9 mouse cellular contexts compared by ENCODE assay signal in the genomic region with DNA sequence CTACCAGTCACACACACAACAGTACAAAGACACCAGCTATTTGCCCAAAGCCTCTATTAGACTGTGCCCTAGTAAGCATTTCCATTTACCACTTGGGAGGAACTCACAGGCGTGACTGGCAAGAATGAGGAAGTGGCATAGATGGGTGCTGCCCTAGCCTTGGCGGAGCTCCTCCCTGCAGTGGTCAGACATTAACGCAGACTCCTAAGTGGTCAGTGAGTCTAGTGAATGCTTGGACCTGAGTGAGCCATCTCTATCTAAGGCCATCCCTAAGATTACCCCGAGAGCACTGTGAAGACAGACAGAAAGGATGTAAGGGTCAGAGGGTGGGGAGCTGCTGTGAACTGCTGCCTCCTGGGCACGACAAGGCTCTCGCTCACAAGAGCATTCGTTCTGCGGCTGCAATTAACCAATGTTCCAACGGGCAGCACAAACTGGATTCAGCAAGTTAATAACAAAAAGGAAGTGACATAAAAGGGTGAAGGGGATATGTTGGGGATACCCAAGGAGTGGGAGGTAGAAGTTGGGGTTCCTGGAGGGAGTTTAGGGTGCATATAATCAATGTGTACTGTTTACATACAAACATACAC.
DNase-seq lines count a peak whose midpoint lies in the region; TF ChIP-seq lines count a peak whose summit lies in the region.
"Had no signal": no experiment of that assay in that cellular context is flagged by ENCODE, and none has a peak within 500 bp of the region (broad histone marks: within the 10 kb centered on the region; RNA-seq: fewer than 3 reads in every experiment).

No protein-coding gene starts in this region.

- H3K27ac ChIP-seq in kidney, adult 2 months (ENCODE audit: insufficient read depth, low read depth, low read length): peak overlapping the region; percentile 6; the same call in 1 of the 2 replicates

- intact Hi-C loops in heart, postnatal 25 days (cut with DNase I): loop anchor here (5.0 to 10.0 kb wide), 2 partner anchors 49 to 207 kb away; partner anchors contain the start of gene Smim15

- DNase-seq in heart, adult 8-10 months (ENCODE audit: low spot score): peak; percentile 37
- no peak for DNase-seq in heart, postnatal 25 days (ENCODE audit: low spot score)
- DNase-seq in B cell, adult 2 months: peak; percentile 52 to 57
- DNase-seq in kidney, adult 2 months: peak; percentile 85
- peak; percentile 79 for DNase-seq in lung, postnatal 36 days
- no peak for DNase-seq in retina, postnatal 1 day
- no peak for DNase-seq in right cerebral cortex, postnatal 25 days
- no peak for DNase-seq in cerebellum, adult 9-11 months
- DNase-seq: adrenal gland, postnatal 10 days had no signal

- TF ChIP-seq CTCF in kidney, adult 2 months (conservative IDR thresholded peaks at IDR 0.05; ENCODE audit: insufficient read depth, insufficient read length, low read depth, low read length): no peak

- H3K27me3 ChIP-seq in kidney, adult 2 months (replicated peaks; ENCODE audit: control insufficient read depth, insufficient read depth, low read length): no peaks in the 10 kb centered on the region

- peak overlapping the region; percentile 5; the same call in 1 of the 2 replicates for H3K4me3 ChIP-seq in kidney, adult 2 months (ENCODE audit: insufficient read depth, low read depth, low read length)

- 15% methylated on average over 9 of the region's 9 CpGs for WGBS in kidney, adult 2 months

- H3K4me1 ChIP-seq in kidney, adult 2 months (ENCODE audit: control insufficient read depth, insufficient read depth, low read length): peaks cover 28% of the 10 kb centered on the region

- no peaks in the 10 kb centered on the region for H3K36me3 ChIP-seq in kidney, adult 2 months (ENCODE audit: control insufficient read depth, insufficient read depth, low read length)

- no peak for TF ChIP-seq POLR2A in kidney, adult 2 months (IDR thresholded peaks at IDR 0.05; ENCODE audit: low read depth, low read length)

Comparison
In these comparisons a context has a peak if more than half of its experiments do, and no peak if none do; other contexts are left out.
1. DNase-seq: peak in heart, adult 8-10 months (single experiment), B cell, adult 2 months (2 of 2), kidney, adult 2 months (single experiment) and lung, postnatal 36 days (single experiment); none in heart, postnatal 25 days (single experiment), retina, postnatal 1 day (single experiment), right cerebral cortex, postnatal 25 days (single experiment) and cerebellum, adult 9-11 months (single experiment).